Mouse (Mus musculus) thymus, postnatal 25 days (tissue): ENCODE results near the gene Rcor1.

Source experiments
- DNase-seq: peaks from one replicate; pipeline ENCODE4 v3.0.0; 2022

Rcor1 gene

GRCm38 (mm10) chr12:111135953-111136352, 96.8 kb downstream of the Rcor1 start:
- DNase-seq: no peak

GRCm38 (mm10) chr12:111137079-111137478, 97.9 kb downstream of the Rcor1 start:
- peak; percentile 27 for DNase-seq

GRCm38 (mm10) chr12:111143005-111143508, 103.9 kb downstream of the Rcor1 start:
- DNase-seq: peak; percentile 22

GRCm38 (mm10) chr12:111143509-111144063, 104.4 kb downstream of the Rcor1 start:
- no peak for DNase-seq

- DNase-seq: no peak
These were observed 105.4 kb downstream of the Rcor1 start for GRCm38 (mm10) chr12:111144598-111144997.

GRCm38 (mm10) chr12:111145269-111145668, 106.1 kb downstream of the Rcor1 start:
- no peak for DNase-seq

DNA sequence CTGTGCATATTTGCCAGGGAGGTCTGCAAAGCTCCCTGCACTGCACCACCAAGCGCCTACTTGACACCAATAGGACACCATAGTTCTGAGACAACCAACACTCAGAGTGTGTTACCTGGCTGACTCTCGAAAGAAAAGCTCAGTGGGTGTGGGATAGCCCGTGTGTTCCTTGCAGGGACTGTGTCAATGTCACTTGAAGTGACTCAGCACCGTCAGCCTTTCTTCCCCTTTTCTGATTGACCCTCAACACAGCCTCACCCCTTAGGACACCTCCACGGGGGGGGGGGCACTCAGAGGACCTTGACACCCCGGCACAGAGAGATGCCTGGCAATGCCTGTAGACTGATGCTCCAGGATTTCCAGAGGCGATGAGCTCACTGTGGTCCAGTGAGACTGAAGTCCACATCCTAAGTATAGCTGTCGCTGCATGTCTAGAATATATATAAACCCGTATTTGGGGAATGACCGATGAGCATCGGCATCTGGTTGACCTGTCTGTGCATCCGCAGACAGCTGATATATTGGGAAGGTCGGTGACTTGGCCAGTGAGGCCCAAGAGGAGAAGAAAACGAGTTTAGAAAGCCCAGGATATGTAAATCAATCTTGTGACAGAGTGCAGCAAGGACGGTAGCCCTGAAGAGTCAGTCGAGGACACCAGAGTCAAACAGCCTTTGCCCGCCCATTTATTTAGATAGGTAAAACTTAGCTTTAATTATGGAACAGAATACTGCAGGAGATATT, 110.5 kb downstream of the Rcor1 start:
- no peak for DNase-seq

DNA sequence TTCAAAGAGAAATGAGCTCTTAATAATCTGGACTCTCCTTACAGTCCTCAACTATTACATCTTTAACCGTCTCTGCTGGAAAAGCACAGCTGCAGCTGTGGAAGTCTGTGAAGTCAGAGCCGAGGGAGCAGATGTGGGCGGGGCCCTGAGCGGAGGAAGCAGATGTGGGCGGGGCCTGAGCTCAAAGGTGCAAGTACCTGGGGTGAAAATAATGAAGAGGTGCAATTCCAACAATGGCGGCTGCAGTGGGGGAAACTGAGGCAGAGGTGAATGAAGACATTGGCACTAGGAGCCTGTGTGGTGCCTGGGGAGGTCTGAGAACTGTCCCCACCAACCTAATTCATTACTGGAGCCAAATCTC, 111.1 kb downstream of the Rcor1 start:
- DNase-seq: peak; percentile 76

GRCm38 (mm10) chr12:111151422-111152156, 112.4 kb downstream of the Rcor1 start:
- DNase-seq: no peak

DNA sequence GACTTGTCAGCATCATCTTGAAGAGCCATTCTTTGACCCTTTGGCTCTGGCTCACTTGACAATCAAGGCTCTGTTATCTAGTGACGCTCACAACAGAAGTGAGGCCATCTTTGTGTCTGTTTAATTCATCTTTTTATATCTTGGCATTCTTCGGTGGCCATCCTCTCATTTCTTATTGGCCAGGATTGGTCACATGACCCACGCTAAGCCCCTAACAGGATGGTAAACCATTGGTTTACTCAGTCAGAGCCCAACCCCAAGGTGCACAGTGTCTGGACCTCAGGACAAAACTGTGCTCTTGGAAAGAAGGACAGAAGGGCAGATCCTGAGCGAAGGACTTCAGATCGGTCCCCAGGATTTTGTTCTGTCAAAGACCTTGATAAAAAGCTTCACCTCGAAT, 113.4 kb downstream of the Rcor1 start:
- no peak for DNase-seq

DNA sequence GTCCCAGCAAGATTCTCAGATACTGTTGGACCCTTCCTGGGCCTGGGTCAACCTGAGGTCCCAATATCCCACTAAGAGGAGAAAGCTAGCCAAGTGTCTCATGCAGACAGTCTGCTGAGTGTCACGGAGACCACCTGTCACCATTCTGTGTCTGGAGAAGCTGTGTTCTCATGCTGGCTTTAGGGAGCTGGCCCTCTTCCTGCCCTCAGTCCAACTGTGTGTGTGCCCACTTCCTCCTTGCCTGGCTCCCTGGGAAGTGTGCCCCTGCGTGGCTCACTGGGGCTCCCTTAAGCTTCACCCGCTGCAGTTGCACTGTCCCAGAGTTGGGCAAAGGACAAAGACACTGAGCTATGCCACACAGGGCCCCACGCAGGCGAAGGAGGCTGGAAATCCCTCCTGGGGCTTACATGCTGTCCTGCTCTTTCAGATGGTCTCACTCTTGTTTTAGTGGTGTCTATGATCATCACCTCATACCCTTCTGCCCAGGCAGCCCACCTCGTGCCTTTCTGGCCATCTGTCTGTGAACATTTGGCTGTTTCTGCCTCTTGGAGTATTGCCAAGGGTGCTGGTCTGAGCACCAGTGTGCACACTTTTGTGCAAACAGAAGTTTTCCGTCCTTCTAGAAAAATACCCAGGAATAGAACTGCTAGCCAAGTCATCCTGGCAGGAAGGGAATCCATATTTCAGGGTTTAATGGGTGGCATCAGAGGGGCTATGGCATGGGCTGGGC, 114.0 kb downstream of the Rcor1 start:
- no peak for DNase-seq

GRCm38 (mm10) chr12:111153946-111154345, 114.8 kb downstream of the Rcor1 start:
- no peak for DNase-seq

DNA sequence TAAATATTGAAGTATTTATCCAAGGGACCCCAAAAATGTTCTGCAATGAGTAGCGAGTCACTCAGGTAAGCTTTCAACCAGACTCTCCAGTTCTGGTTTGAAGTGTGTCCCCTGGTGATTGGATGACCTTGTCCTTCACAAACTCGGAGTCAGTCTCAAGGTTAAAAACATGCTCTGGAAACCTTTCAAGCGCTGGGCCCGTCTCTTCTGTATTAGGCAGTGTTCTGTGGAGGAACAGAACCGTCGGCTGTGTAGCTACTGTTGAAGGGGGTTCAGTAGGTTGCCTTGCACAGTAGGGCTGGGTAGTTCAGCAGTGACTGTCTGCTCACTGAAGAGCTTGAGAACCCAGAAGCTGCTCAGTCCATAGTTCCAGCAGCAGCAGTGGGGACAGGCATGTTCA, 115.5 kb downstream of the Rcor1 start:
- DNase-seq: no peak

GRCm38 (mm10) chr12:111155756-111156155, 116.6 kb downstream of the Rcor1 start:
- DNase-seq: no peak

DNA sequence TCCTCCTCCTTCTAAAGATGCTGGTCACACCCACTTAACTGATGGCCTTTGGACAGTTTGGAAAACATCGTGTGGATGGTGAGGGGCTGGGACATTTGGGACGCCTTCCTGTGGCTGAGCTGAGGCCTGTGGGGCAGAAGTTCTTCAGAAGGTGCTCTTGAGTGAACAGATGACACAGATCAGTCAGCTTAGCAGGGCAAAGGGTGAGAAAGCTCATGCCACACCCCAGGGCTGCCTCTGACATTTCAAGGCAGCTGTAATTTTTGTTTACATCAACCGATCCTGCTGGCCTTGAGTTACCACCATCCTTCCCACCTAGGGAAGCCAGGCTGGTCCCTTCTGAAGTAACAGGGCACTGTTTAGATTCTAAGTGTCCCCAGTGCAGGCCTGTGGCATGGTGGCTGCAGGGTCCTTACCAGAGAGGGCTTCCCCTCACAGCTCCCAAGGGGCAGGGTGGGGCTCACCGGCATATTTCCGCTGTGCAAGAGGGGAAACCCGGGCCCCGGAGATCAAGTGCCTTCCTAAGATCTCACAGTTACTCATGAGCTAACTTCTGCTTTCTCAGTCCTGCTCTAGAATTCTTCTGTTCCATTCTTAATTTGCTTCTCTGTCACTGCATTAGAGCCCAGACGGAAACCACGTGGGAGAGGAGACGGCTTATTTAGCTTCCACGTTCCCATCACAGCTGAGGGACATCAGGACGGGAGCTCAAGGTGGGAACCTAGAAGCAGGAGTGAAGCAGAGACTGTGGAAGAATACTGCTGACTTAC, 120.7 kb downstream of the Rcor1 start:
- peak; percentile 82 for DNase-seq

DNA sequence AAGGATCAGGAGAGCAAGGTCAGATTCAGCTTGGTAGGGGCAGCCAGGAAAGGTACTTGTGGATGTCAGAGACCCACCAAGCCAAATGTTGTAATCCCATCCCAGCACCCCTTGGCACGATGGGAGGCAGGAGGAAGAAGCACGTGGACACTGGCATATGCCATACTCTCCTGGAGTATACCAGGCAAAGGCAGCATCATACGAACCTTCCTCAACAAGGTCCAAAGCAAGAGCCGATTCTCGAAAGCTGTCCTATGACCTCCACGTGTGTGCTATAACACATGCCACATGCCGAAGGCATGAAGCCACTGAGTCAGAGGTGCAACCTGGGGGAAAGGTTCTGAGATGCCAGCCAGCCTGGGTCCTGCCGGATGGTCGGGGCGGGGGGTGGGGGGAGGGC, 121.7 kb downstream of the Rcor1 start:
- no peak for DNase-seq

- no peak for DNase-seq
These were observed 122.8 kb downstream of the Rcor1 start for GRCm38 (mm10) chr12:111161943-111162311.

GRCm38 (mm10) chr12:111162312-111163061, 123.3 kb downstream of the Rcor1 start:
- DNase-seq: no peak

DNA sequence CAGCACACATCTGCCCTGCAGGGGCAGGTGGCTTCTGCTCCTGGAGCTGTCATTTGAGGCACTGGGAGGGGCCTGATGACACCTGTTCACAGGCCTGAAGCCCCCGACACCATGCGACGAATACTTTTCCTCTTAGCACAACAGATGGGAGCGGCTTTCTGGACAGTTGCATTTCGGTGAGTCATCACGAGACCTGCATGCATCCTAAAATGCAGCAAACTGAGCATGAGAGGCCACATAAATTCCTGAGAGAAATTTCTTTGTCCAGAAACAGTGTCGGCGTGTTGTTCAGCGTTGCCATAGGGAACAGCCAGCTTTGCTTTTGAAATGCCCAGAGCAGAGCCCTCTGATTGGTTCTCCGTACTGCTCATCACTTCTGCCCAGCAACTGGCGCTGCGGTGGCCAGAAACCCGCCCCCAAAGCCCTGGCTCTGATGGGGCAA, 125.2 kb downstream of the Rcor1 start:
- DNase-seq: peak; percentile 87

- peak; percentile 60 for DNase-seq
These were observed 126.1 kb downstream of the Rcor1 start for GRCm38 (mm10) chr12:111165146-111165812.
